Mouse (Mus musculus) liver, postnatal 0 days (tissue): Measurements from ENCODE around the gene Hcls1. TPM values are rescaled to one million over a fixed set of nuclear protein-coding genes. Genes with fewer than 3 reads are reported as not detected.

Source experiments
- ATAC-seq: fragments of 200-750 bp; cut with Nextera tagmentation; 2 replicates; pipeline ENCODE4 v1.8.0; 2017; ENCODE audit warnings: mild to moderate bottlenecking, moderate library complexity
- DNase-seq: peaks from one replicate; pipeline ENCODE4 v3.0.0-alpha.2; 2016
- H3K27ac ChIP-seq: fragments of 300-500 bp; sonication (generic); 2 replicates; pipeline ENCODE4 v1.5.1; 2014; ENCODE audit warnings: antibody characterized with exemption, moderate library complexity, mild to moderate bottlenecking, low read depth
- H3K27me3 ChIP-seq: fragments of 300-500 bp; sonication (generic); 2 replicates; pipeline ENCODE4 v1.6.1; 2014; ENCODE audit warnings: low read length, control low read depth, mixed read lengths; ENCODE audit not compliant: insufficient read depth
- H3K36me3 ChIP-seq: fragments of 300-500 bp; sonication (generic); replicated peaks from 2 replicates; pipeline ENCODE4 v1.6.1; 2014; ENCODE audit warnings: mild to moderate bottlenecking, control low read depth, low read length, moderate library complexity, mixed read lengths; ENCODE audit not compliant: insufficient read depth
- H3K4me1 ChIP-seq: fragments of 300-500 bp; sonication (generic); 2 replicates; pipeline ENCODE4 v1.6.1; 2014; ENCODE audit warnings: antibody characterized with exemption, mild to moderate bottlenecking, control low read depth; ENCODE audit not compliant: insufficient read depth
- H3K4me2 ChIP-seq: fragments of 300-500 bp; sonication (generic); 2 replicates; pipeline ENCODE4 v1.6.1; 2014; ENCODE audit warnings: low read depth, mild to moderate bottlenecking, low read length, moderate library complexity, mixed read lengths
- H3K4me3 ChIP-seq: fragments of 300-500 bp; sonication (generic); 2 replicates; pipeline ENCODE4 v1.5.1; 2014; ENCODE audit warnings: low read depth, low read length
- H3K9ac ChIP-seq: fragments of 300-500 bp; sonication (generic); replicated peaks from 2 replicates; pipeline ENCODE4 v1.6.1; 2014; ENCODE audit warnings: mild to moderate bottlenecking, moderate library complexity
- H3K9me3 ChIP-seq: fragments of 300-500 bp; sonication (generic); 2 replicates; pipeline ENCODE4 v1.6.1; 2016; ENCODE audit warnings: mild to moderate bottlenecking, control low read depth, low read length, mixed read lengths
- CTCF ChIP-seq: sonication (generic); IDR thresholded peaks from 2 replicates; pipeline ENCODE4 v1.5.1; 2016; ENCODE audit warnings: antibody characterized with exemption, low read depth
- EP300 ChIP-seq: IDR thresholded peaks from 2 replicates; pipeline ENCODE4 v1.6.1; 2016; ENCODE audit warnings: antibody characterized with exemption, low read depth, mild to moderate bottlenecking
- WGBS: fragments of 180-500 bp; shearing (Covaris S2); extraction: QIAGEN DNeasy Blood & Tissue Kit; methylation state at CpG from one replicate; pipeline ENCODE4 v1.1.7; 2014; ENCODE audit not compliant: insufficient replicate concordance; 5-methylcytosine and 5-hydroxymethylcytosine counted together
- polyA plus RNA-seq: library from polyadenylated mRNA; unstranded; fragments of >200 nt; fragmentation: Nextera tagmentation; extraction: Ambion mirVana; gene quantifications from 2 replicates; pipeline ENCODE4 v1.2.1, GENCODE M21; 2015

Hcls1 gene
- polyA plus RNA-seq, 1 experiment from 2014 or later, result 17.7 TPM

DNA sequence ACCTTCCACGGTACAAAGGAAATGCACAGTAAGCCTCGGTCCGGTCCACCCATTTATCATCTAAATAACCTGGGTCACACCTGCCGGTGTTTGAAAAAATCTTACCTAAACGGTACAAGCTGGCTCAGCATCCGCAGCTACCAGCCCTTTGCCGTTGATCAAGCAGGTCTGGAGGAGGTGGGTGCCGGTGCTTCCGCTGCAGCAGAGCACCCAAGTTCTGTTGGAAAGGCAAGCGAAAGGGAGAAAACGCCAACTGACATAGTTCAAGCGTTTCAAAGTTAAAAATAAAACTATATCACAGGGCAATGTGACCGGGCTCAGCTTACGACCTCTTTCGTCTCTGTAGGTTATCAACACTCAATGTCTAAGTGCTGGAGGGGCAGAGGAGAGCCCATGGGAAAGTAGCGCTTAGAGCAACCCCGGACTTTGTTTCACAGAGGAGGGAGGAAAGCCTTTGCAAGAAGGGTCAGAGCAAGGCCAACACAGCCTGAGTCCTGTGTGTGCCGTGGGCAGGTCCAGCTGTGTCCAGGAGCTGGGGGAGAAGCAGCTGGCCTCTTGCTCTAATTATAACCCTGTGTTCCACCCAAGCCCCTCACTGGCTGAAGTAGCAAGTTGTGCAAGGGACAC lies 55.3 kb downstream of the Hcls1 start, which contains the start of gene Fbxo40:
Fbxo40 (minus strand) TSS at position 469 of the 627 bp plus-strand sequence.
- DNase-seq (no peak), ATAC-seq (no peak)
- TF ChIP-seq EP300, result no peak
- TF ChIP-seq CTCF, result no peak
- Histone ChIP-seq H3K36me3 (no peaks in the 10 kb centered on the region), H3K4me3 (no peak within 1 kb of the TSS), H3K9ac (no peak within 1 kb of the TSS), H3K4me2 (no peak within 1 kb of the TSS), H3K4me1 (peaks cover 3% of the 10 kb centered on the region; the same call in 1 of the 2 replicates), H3K27ac (no peak within 1 kb of the TSS), H3K27me3 (no peaks in the 10 kb centered on the region), H3K9me3 (no peaks in the 10 kb centered on the region)
- 69% methylated on average over 18 of the region's 18 CpGs for WGBS

DNA sequence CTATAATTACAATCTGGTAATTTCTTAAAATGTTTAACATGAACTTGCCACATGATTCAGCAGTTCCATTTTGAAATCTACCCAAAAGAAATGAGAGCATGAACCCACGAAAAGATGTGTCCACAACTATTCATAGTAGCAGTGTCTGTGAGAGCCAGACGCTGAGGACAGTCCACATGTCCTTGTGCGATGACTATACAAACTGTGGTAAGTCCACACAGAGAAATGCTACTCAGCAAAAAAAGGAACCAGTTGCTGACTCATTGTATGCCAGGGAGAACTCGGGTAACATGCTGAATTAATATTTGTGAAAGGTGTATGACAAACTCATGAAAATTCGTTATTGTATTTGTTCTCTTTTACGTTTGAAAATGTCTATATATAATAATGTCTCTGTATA lies 62.9 kb downstream of the Hcls1 start:
- no peaks in the 10 kb centered on the region for H3K36me3 ChIP-seq
- TF ChIP-seq CTCF (no peak), EP300 (no peak)
- H3K9me3 ChIP-seq, result no peaks in the 10 kb centered on the region
- no peaks in the 10 kb centered on the region for H3K27me3 ChIP-seq
- ATAC-seq (no peak), DNase-seq (no peak)
- no peak overlapping the region for H3K4me3 ChIP-seq
- no peak overlapping the region for H3K9ac ChIP-seq
- no peak overlapping the region for H3K4me2 ChIP-seq
- 45% methylated on average over 6 of the region's 6 CpGs for WGBS
- no peak overlapping the region for H3K27ac ChIP-seq
- no peaks in the 10 kb centered on the region for H3K4me1 ChIP-seq

DNA sequence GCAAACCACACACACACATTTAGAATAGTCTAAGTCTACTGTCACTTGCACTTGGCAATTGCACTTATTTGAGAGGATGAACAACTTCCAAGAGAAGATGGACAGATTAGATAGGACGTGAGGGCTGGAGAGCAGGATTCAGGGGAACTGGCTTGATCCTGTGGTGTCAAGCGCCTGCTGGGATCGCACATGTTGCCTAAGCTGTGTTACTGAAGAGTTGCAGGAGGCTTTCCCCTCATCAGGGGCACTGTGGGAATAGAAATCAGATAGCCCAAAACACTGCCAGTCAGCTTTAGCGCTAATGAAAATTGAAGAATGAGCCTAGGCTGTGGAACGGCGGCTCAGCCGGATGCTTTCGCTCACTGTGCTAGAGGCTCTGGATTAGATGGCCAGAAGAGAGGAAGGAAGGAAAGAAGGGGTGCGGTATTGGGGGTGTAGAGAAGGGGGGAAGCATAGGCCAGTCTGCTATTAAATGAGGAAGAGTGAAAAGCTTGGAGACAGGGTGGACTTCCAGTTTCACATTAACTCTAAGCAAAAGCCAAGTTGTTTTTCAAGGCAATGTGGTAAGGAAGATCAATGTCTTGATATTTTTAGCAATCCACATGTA lies 64.7 kb downstream of the Hcls1 start:
- H3K9ac ChIP-seq, result no peak overlapping the region
- no peaks in the 10 kb centered on the region for H3K9me3 ChIP-seq
- no peak for ATAC-seq
- no peak for DNase-seq
- 44% methylated on average over 9 of the region's 9 CpGs for WGBS
- TF ChIP-seq EP300 (no peak), CTCF (no peak)
- H3K4me2 ChIP-seq, result no peak overlapping the region
- H3K4me1 ChIP-seq, result no peaks in the 10 kb centered on the region
- no peaks in the 10 kb centered on the region for H3K27me3 ChIP-seq
- no peak overlapping the region for H3K27ac ChIP-seq
- no peaks in the 10 kb centered on the region for H3K36me3 ChIP-seq
- H3K4me3 ChIP-seq, result no peak overlapping the region

DNA sequence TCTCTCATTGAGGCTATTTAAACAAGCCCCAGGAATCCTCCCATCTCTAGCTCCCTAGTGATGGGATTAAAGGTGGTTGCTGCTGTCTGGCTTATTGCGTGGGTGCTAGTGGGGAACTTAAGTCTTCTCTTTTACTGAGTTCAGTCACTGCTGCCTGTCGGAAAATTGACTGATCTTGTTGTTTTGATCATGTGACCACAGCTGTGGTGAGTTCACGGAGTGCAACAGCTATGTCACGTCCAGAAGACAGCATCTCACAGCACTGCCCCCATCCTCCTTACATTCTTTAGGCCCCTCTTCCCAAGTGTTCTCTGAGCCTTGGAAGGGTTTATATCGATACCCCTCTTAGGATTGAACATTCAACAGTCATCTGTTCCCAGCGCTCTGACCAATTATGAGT lies 74.5 kb downstream of the Hcls1 start:
- H3K4me2 ChIP-seq, result no peak overlapping the region
- no peak overlapping the region for H3K9ac ChIP-seq
- no peak for TF ChIP-seq EP300
- TF ChIP-seq CTCF, result no peak
- H3K4me1 ChIP-seq, result peaks cover 13% of the 10 kb centered on the region
- H3K36me3 ChIP-seq, result no peaks in the 10 kb centered on the region
- DNase-seq (no peak), ATAC-seq (no peak)
- no peak overlapping the region for H3K27ac ChIP-seq
- H3K9me3 ChIP-seq, result no peaks in the 10 kb centered on the region
- 70% methylated on average over 6 of the region's 6 CpGs for WGBS
- no peaks in the 10 kb centered on the region for H3K27me3 ChIP-seq
- no peak overlapping the region for H3K4me3 ChIP-seq

DNA sequence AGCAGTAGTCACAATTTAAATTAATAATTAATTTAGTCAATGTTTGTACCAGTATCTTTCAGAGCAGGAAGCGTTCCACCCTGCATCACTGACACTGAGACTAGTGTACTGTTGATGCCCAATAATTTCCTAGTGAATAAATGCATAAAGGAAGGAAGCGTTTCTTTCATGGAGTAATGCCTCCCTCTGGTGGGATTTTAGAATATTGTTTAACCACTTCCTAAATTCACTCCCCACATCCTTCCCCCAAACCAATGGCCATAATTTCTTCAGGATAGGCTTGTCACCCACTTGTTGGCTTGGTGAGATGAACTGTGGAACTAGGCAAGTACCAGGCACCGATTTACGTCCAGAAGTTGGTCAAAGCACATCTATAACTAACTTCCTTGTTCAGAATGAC lies 75.6 kb downstream of the Hcls1 start:
- H3K4me3 ChIP-seq, result no peak overlapping the region
- no peak overlapping the region for H3K9ac ChIP-seq
- DNase-seq, result peak; percentile 18
- peaks cover 13% of the 10 kb centered on the region for H3K4me1 ChIP-seq
- H3K4me2 ChIP-seq, result no peak overlapping the region
- H3K9me3 ChIP-seq, result no peaks in the 10 kb centered on the region
- H3K27ac ChIP-seq, result peak overlapping the region; percentile 48; the same call in 1 of the 2 replicates
- H3K27me3 ChIP-seq, result no peaks in the 10 kb centered on the region
- H3K36me3 ChIP-seq, result no peaks in the 10 kb centered on the region
- WGBS, result 29% methylated on average over 4 of the region's 4 CpGs
- ATAC-seq, result no peak
- TF ChIP-seq EP300 (no peak), CTCF (peak; percentile 75)

DNA sequence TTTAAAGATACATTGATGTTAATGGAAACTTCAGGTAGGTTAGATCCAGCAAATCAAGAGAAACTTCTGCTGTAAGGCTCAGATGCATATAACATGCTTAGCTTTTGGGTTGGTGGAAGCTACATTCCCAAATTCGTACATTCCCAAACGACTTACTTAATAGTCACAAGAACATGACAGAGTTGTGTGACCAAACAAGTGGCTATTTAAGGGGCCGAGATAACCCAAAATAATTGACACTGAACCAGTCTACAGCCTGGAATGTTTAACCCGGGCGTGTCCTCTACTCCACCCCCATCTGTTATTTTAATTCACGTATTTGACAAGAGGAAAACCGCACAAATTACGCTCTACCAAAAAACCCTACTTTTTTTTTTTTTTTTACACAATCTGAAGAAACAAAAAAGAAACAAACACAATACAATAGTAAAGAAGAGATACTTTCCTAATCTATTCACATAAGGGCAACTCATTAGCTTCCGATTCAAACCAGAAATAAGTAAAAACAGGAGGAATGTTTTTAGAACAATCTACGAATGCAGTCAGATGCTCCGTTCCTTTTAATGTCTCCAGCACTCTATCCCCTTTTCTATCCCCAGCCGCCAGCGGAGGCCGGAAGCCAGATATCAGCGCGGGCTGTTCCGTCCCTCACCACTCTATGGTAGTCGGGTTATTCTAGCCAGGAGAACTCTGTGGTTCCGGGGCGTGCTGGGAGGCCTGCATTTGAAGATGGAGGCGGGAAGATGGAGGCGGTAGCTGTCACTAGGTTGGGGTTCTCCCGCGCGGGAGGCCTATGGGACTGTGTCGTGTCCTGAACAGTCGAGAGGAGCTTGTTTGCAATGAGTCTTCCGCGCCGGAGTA lies 76.5 kb downstream of the Hcls1 start, which contains the start of gene Polq:
Polq (plus strand) TSS at position 726 of the 861 bp plus-strand sequence.
- Histone ChIP-seq H3K27me3 (no peaks in the 10 kb centered on the region), H3K36me3 (peaks cover 5% of the 10 kb centered on the region; the same call in 1 of the 2 replicates), H3K27ac (peak within 1 kb of the TSS; percentile 48; the same call in 1 of the 2 replicates), H3K4me3 (peak within 1 kb of the TSS; percentile 77), H3K9ac (peak within 1 kb of the TSS; percentile 79), H3K9me3 (no peaks in the 10 kb centered on the region), H3K4me2 (peak within 1 kb of the TSS; percentile 87), H3K4me1 (peaks cover 13% of the 10 kb centered on the region)
- TF ChIP-seq EP300 (peak; percentile 82; the same call in 1 of the 2 replicates), CTCF (no peak)
- ATAC-seq (peak; percentile 99), DNase-seq (peak; percentile 94)
- WGBS, result 2% methylated on average over 30 of the region's 30 CpGs
